Mouse (Mus musculus): ENCODE results near the gene Mesp1. TPM values are rescaled to one million over a fixed set of nuclear protein-coding genes. Genes with fewer than 3 reads are reported as not detected.

The Mesp1 gene
- polyA plus RNA-seq, 1 experiment from 2014 or later: not detected

DNA sequence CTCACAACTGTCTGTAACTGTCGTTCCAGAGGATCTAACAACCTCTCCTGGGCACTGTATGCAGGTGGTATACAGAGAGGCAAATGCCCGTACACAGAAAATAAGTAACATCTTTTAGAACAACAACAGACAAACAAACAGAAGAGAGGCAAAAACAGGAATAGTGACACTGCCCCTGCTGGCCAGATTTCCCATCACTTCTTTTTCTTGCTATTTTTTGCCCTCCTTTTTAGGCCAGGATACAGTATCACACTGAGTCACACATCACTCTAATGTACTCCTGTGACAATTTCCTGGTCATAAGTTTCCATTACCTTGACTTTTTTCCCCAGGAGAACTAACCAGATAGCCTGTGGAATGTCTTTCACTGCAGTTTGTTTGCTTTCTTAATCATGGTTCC lies 37.3 kb downstream of the Mesp1 start:
- H3K9me3 ChIP-seq (replicated peaks): no peaks in the 10 kb centered on the region
- no peaks in the 10 kb centered on the region for H3K27me3 ChIP-seq
- H3K4me1 ChIP-seq: no peaks in the 10 kb centered on the region
- H3K9ac ChIP-seq: no peak overlapping the region
- 48% methylated on average over 2 of the region's 2 CpGs for WGBS
- no peak overlapping the region for H3K4me2 ChIP-seq
- no peaks in the 10 kb centered on the region for H3K36me3 ChIP-seq
- no peak overlapping the region for H3K27ac ChIP-seq
- ATAC-seq (replicated peaks; ENCODE audit: low FRiP score): no peak
- H3K4me3 ChIP-seq (replicated peaks): no peak overlapping the region

DNA sequence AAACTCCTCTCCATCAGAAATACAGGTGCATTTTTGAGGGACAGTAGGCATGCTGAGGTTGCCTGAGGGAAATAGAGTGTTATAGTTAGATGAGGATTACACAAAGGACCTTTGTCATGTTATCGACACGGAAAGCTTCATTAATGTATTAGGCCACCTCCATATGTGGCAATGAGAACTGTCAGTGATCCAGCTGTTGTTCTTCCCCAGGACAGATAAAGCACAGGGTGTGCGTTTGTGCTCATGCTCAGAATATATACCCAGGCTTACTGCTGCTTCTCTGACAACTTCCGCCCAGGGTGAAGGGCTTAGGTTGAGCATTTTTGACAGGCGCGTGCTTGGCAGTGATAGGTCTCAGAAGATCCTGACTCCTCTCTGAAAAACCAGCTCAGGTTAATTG lies 44.1 kb downstream of the Mesp1 start:
- no peak overlapping the region for H3K4me2 ChIP-seq
- 0 out of 2 replicates have a peak, but pooled peaks cover 2% of the 10 kb centered on the region for H3K27me3 ChIP-seq
- H3K27ac ChIP-seq: no peak overlapping the region
- no peaks in the 10 kb centered on the region for H3K4me1 ChIP-seq
- no peaks in the 10 kb centered on the region for H3K36me3 ChIP-seq
- WGBS: 88% methylated on average over 6 of the region's 6 CpGs
- H3K9me3 ChIP-seq (replicated peaks): no peaks in the 10 kb centered on the region
- no peak for ATAC-seq (replicated peaks; ENCODE audit: low FRiP score)
- H3K4me3 ChIP-seq (replicated peaks): no peak overlapping the region
- H3K9ac ChIP-seq: no peak overlapping the region

DNA sequence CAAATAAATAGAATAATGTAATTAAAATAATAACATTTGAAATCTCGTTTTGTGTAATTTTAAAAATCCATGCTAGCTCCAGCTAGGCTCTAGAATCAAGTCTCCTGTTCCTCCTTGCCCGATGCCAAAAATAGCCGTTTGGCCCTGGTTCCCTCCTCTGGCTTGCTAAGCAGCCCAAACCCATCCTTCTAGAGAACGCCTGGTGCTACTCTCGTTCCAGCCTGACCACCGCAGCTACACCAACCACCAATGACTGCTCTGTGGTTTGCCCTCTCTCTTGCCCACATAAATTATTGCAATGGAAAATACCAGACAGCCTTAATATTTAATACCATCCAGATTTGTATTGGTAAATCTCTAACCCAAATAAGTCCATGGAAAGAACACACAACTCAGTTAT lies 45.9 kb downstream of the Mesp1 start:
- no peaks in the 10 kb centered on the region for H3K36me3 ChIP-seq
- no peak overlapping the region for H3K4me3 ChIP-seq (replicated peaks)
- H3K4me1 ChIP-seq: peaks cover 7% of the 10 kb centered on the region
- no peak overlapping the region for H3K27ac ChIP-seq
- 0 out of 2 replicates have a peak, but pooled peaks cover 2% of the 10 kb centered on the region for H3K27me3 ChIP-seq
- 83% methylated on average over 6 of the region's 6 CpGs for WGBS
- H3K4me2 ChIP-seq: no peak overlapping the region
- no peak overlapping the region for H3K9ac ChIP-seq
- no peak for ATAC-seq (replicated peaks; ENCODE audit: low FRiP score)
- no peaks in the 10 kb centered on the region for H3K9me3 ChIP-seq (replicated peaks)

DNA sequence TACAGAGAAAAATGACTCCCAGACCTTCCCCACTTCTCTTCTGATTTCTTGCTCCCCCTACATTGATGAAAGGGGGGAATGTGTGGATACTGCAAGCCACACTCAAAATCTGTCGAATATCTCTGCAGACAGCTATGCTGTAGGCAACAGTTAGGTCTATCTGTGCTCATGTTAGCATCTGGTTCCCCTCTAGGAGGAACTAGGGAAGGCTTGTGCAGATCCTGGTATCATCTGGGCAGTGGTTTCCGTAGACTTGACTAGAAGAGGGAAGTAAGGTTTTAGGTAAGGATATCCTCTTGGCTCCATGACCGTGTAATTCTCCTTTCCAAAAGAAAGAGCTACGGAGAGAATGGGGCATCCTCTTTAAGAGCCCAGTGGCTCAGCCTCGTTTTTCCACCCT lies 49.0 kb downstream of the Mesp1 start:
- ATAC-seq (replicated peaks; ENCODE audit: low FRiP score): no peak
- peaks cover 7% of the 10 kb centered on the region for H3K4me1 ChIP-seq
- H3K27me3 ChIP-seq: 0 out of 2 replicates have a peak, but pooled peaks cover 2% of the 10 kb centered on the region
- no peak overlapping the region for H3K4me3 ChIP-seq (replicated peaks)
- H3K4me2 ChIP-seq: no peak overlapping the region
- H3K36me3 ChIP-seq: 0 out of 2 replicates have a peak, but pooled peaks cover 3% of the 10 kb centered on the region
- H3K27ac ChIP-seq: no peak overlapping the region
- WGBS: 80% methylated on average over 5 of the region's 5 CpGs
- no peak overlapping the region for H3K9ac ChIP-seq
- no peaks in the 10 kb centered on the region for H3K9me3 ChIP-seq (replicated peaks)

DNA sequence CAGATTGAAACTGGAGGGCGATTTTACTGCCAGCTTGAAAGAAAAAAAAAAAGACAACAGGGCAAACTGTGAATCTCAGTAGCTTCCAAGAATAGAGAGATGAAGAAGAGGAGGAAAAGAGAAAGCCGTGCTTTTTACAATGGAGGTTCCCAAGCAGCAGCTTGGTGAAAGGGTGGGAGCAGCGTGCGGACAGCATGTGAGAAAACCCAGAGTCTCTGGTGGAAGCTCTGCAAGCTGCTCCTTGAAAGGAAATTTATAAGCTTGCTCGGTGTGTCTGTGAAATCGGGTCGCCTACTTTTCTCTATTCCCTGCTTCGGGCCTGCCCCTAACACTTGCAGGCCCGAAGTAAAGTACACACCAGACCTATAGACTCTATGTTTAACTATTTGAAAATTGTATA lies 49.5 kb downstream of the Mesp1 start:
- Histone ChIP-seq H3K4me3 (replicated peaks) (no peak overlapping the region), H3K4me2 (no peak overlapping the region), H3K36me3 (0 out of 2 replicates have a peak, but pooled peaks cover 4% of the 10 kb centered on the region), H3K27ac (no peak overlapping the region), H3K9me3 (replicated peaks) (no peaks in the 10 kb centered on the region), H3K9ac (no peak overlapping the region), H3K27me3 (0 out of 2 replicates have a peak, but pooled peaks cover 2% of the 10 kb centered on the region), H3K4me1 (peaks cover 7% of the 10 kb centered on the region)
- ATAC-seq (replicated peaks; ENCODE audit: low FRiP score): no peak
- 91% methylated on average over 9 of the region's 9 CpGs for WGBS

DNA sequence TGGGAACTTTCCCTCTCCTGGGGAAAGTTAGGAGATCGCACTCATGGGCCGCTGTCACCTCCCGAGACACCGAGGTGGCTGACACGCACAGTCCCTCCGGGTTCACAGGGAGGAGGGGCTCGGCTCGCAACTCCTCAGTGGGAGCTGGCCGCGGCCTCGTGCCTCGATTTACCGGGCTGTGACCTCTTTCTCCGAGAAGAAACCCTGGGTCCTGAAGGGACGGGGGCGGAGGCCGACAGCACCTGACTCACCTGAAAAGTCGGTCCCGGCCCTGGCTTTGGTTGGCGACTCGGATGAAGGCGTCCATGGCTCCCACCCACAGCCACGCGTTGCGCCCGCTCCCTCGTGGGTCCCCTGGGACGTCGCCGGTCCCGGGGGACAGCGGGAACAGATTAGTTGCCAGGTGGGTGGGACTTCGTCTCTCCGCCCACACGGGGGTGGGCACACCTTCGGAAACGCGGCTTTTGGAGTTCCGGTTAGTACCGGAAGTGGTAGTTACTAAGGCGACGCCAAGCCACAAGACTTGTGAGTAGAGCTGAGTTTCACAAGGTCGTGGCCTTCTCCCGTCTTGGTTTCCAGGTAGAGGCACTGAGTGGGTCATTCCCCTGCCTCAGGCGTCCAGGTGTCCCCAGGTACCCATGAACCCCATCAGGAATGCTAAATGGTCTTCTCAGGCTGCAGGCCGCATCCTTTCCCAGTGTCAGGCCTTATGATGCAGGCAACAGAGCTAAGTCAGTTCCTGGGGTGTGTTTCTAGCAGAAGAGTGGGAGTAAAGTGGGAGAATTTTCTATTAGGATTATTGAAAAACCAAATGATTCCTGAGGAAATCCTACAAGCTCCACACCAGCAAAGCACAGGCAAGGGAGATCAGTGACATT lies 50.7 kb downstream of the Mesp1 start, which contains the start of the genes Pex11a and Wdr93:
Gene Pex11a (minus strand): TSS at position 473 of the 878 bp plus-strand sequence.
Gene Wdr93 (plus strand): TSS at position 505 of the 878 bp plus-strand sequence.
- Histone ChIP-seq H3K27ac (no peak within 1 kb of the TSS), H3K4me2 (peak within 1 kb of the TSS; percentile 99), H3K36me3 (0 out of 2 replicates have a peak, but pooled peaks cover 4% of the 10 kb centered on the region), H3K4me3 (replicated peaks) (peak within 1 kb of the TSS; percentile 79), H3K9me3 (replicated peaks) (no peaks in the 10 kb centered on the region), H3K27me3 (no peaks in the 10 kb centered on the region), H3K9ac (peak within 1 kb of the TSS; percentile 63), H3K4me1 (peaks cover 7% of the 10 kb centered on the region)
- WGBS: 2% methylated on average over 46 of the region's 46 CpGs
- peak; percentile 85 for ATAC-seq (replicated peaks; ENCODE audit: low FRiP score)

DNA sequence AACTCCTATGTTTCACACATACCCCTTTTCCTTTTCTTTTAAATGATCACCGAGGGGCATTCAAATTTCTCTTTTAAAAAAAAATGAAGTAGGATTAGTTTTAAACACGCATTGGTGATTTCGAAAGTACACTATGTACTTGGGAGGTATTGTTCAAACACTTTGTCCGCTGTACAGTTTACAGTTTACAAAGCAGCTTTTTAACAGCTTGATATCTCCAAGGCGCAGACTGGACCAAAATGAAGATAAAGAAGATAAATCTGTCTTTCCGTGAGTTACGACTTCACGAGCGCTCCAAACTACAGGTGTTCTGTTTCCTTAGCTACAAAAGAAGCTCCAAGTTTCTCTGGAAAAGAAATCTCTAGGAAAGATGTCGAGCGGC lies 51.3 kb downstream of the Mesp1 start:
- peaks cover 7% of the 10 kb centered on the region for H3K36me3 ChIP-seq
- no peaks in the 10 kb centered on the region for H3K27me3 ChIP-seq
- WGBS: 18% methylated on average over 11 of the region's 11 CpGs
- peak overlapping the region; percentile 63 for H3K9ac ChIP-seq
- H3K4me1 ChIP-seq: peaks cover 7% of the 10 kb centered on the region
- ATAC-seq (replicated peaks; ENCODE audit: low FRiP score): no peak
- H3K27ac ChIP-seq: no peak overlapping the region
- peak overlapping the region; percentile 99 for H3K4me2 ChIP-seq
- no peaks in the 10 kb centered on the region for H3K9me3 ChIP-seq (replicated peaks)
- H3K4me3 ChIP-seq (replicated peaks): peak overlapping the region; percentile 79

Other genes with a start within 250 kb of the Mesp1 start
- 28.8 and 29.9 TPM in 2 replicates for gene Rhcg, start 176.1 kb downstream of the Mesp1 start, polyA plus RNA-seq (2015; fragmentation: Nextera tagmentation; extraction: Ambion mirVana)
- 11.2 and 11.6 TPM in 2 replicates for gene Ticrr, start 133.6 kb downstream of the Mesp1 start, polyA plus RNA-seq (2015; fragmentation: Nextera tagmentation; extraction: Ambion mirVana)
- 5.0 and 5.1 TPM in 2 replicates for gene Kif7, start 78.1 kb downstream of the Mesp1 start, polyA plus RNA-seq (2015; fragmentation: Nextera tagmentation; extraction: Ambion mirVana)
- gene Plin1, start 60.9 kb downstream of the Mesp1 start, polyA plus RNA-seq (2015; fragmentation: Nextera tagmentation; extraction: Ambion mirVana): 0.70 TPM in 1 of 2 replicates, not detected in the other
- gene Pex11a, start 50.7 kb downstream of the Mesp1 start, polyA plus RNA-seq (2015; fragmentation: Nextera tagmentation; extraction: Ambion mirVana): 11.4 and 12.2 TPM in 2 replicates
- gene Wdr93, start 50.6 kb downstream of the Mesp1 start, polyA plus RNA-seq (2015; fragmentation: Nextera tagmentation; extraction: Ambion mirVana): 0.39 and 0.55 TPM in 2 replicates
- 0.82 and 1.5 TPM in 2 replicates for gene Mesp2, start 16.9 kb upstream of the Mesp1 start, polyA plus RNA-seq (2015; fragmentation: Nextera tagmentation; extraction: Ambion mirVana)
- gene Anpep, start 67.3 kb upstream of the Mesp1 start, polyA plus RNA-seq (2015; fragmentation: Nextera tagmentation; extraction: Ambion mirVana): 72.4 and 81.7 TPM in 2 replicates
- gene Ap3s2, start 126.9 kb upstream of the Mesp1 start, polyA plus RNA-seq (2015; fragmentation: Nextera tagmentation; extraction: Ambion mirVana): 36.6 and 43.2 TPM in 2 replicates
- 30.5 and 30.7 TPM in 2 replicates for gene Arpin, start 141.6 kb upstream of the Mesp1 start, polyA plus RNA-seq (2015; fragmentation: Nextera tagmentation; extraction: Ambion mirVana)
- gene Zfp710, start 231.0 kb upstream of the Mesp1 start, polyA plus RNA-seq (2015; fragmentation: Nextera tagmentation; extraction: Ambion mirVana): 20.1 and 20.5 TPM in 2 replicates